Mouse (Mus musculus): ENCODE results near the gene Ppp6r1. TPM values are rescaled to one million over a fixed set of nuclear protein-coding genes. Genes with fewer than 3 reads are reported as not detected.
"Not testable (repeated sequence)": the region's sequence is repeated elsewhere in the genome, so short reads cannot be mapped to it uniquely, and the experiment has no call there.

Gene Ppp6r1
- polyA plus RNA-seq, 1 experiment from 2014 or later, result 9.4 TPM

- peaks cover 13% of the 10 kb centered on the region; the same call in 1 of the 2 replicates for H3K9me3 ChIP-seq
- not testable (repeated sequence) for DNase-seq (ENCODE audit: low spot score); H3K36me3 ChIP-seq; H3K27ac ChIP-seq; H3K4me1 ChIP-seq (replicated peaks); H3K4me3 ChIP-seq; H3K27me3 ChIP-seq (ENCODE audit: insufficient read depth, poor library complexity, severe bottlenecking)
- 76% methylated on average over 4 of the region's 4 CpGs for WGBS
Observed at GRCm38 (mm10) chr7:4597046-4597445, 61.8 kb downstream of the Ppp6r1 start.

Other genes starting within 250 kb of the Ppp6r1 start
- gene Rdh13, start 213.4 kb downstream of the Ppp6r1 start, polyA plus RNA-seq (2016; fragmentation: Nextera tagmentation; extraction: Ambion mirVana), result 30.6 and 34.1 TPM in 2 replicates
- gene Eps8l1, start 198.3 kb downstream of the Ppp6r1 start, polyA plus RNA-seq (2016; fragmentation: Nextera tagmentation; extraction: Ambion mirVana), result 2.8 and 5.4 TPM in 2 replicates
- 40.8 and 45.8 TPM in 2 replicates for gene Ppp1r12c, start 157.3 kb downstream of the Ppp6r1 start, polyA plus RNA-seq (2016; fragmentation: Nextera tagmentation; extraction: Ambion mirVana)
- 5.7 and 6.2 TPM in 2 replicates for gene Tnnt1, start 142.6 kb downstream of the Ppp6r1 start, polyA plus RNA-seq (2016; fragmentation: Nextera tagmentation; extraction: Ambion mirVana)
- gene Tnni3, start 134.8 kb downstream of the Ppp6r1 start, polyA plus RNA-seq (2016; fragmentation: Nextera tagmentation; extraction: Ambion mirVana), result 2.5 and 3.5 TPM in 2 replicates
- 2.5 and 2.9 TPM in 2 replicates for gene Dnaaf3, start 126.6 kb downstream of the Ppp6r1 start, polyA plus RNA-seq (2016; fragmentation: Nextera tagmentation; extraction: Ambion mirVana)
- gene Syt5, start 111.5 kb downstream of the Ppp6r1 start, polyA plus RNA-seq (2016; fragmentation: Nextera tagmentation; extraction: Ambion mirVana), result 5.0 and 15.2 TPM in 2 replicates
- not detected in 2 replicates for gene Ptprh, start 55.0 kb downstream of the Ppp6r1 start, polyA plus RNA-seq (2016; fragmentation: Nextera tagmentation; extraction: Ambion mirVana)
- gene Tmem86b, start 27.6 kb downstream of the Ppp6r1 start, polyA plus RNA-seq (2016; fragmentation: Nextera tagmentation; extraction: Ambion mirVana), result 2.1 and 2.2 TPM in 2 replicates
- gene Hspbp1, start 26.0 kb upstream of the Ppp6r1 start, polyA plus RNA-seq (2016; fragmentation: Nextera tagmentation; extraction: Ambion mirVana), result 131 and 139 TPM in 2 replicates
- 1.7 and 2.8 TPM in 2 replicates for gene Brsk1, start 31.6 kb upstream of the Ppp6r1 start, polyA plus RNA-seq (2016; fragmentation: Nextera tagmentation; extraction: Ambion mirVana)
- gene Tmem150b, start 66.2 kb upstream of the Ppp6r1 start, polyA plus RNA-seq (2016; fragmentation: Nextera tagmentation; extraction: Ambion mirVana), result 0.14 and 0.17 TPM in 2 replicates
- gene Kmt5c, start 81.1 kb upstream of the Ppp6r1 start, polyA plus RNA-seq (2016; fragmentation: Nextera tagmentation; extraction: Ambion mirVana), result 94.8 and 106 TPM in 2 replicates
- gene Cox6b2, start 94.1 kb upstream of the Ppp6r1 start, polyA plus RNA-seq (2016; fragmentation: Nextera tagmentation; extraction: Ambion mirVana), result 40.8 and 46.1 TPM in 2 replicates
- not detected in 2 replicates for gene Fam71e2, start 112.3 kb upstream of the Ppp6r1 start, polyA plus RNA-seq (2016; fragmentation: Nextera tagmentation; extraction: Ambion mirVana)
- 0.44 and 0.96 TPM in 2 replicates for gene Il11, start 123.8 kb upstream of the Ppp6r1 start, polyA plus RNA-seq (2016; fragmentation: Nextera tagmentation; extraction: Ambion mirVana)
- 0.30 TPM in 1 of 2 replicates, not detected in the other for gene Tmem190, start 123.9 kb upstream of the Ppp6r1 start, polyA plus RNA-seq (2016; fragmentation: Nextera tagmentation; extraction: Ambion mirVana)
- gene Tmem238, start 130.6 kb upstream of the Ppp6r1 start, polyA plus RNA-seq (2016; fragmentation: Nextera tagmentation; extraction: Ambion mirVana), result 2.6 and 4.3 TPM in 2 replicates
- 378 and 382 TPM in 2 replicates for gene Rpl28, start 133.9 kb upstream of the Ppp6r1 start, polyA plus RNA-seq (2016; fragmentation: Nextera tagmentation; extraction: Ambion mirVana)
- 414 and 452 TPM in 2 replicates for gene Ube2s, start 153.6 kb upstream of the Ppp6r1 start, polyA plus RNA-seq (2016; fragmentation: Nextera tagmentation; extraction: Ambion mirVana)
- 0.68 and 1.8 TPM in 2 replicates for gene Shisa7, start 185.7 kb upstream of the Ppp6r1 start, polyA plus RNA-seq (2016; fragmentation: Nextera tagmentation; extraction: Ambion mirVana)
- gene Isoc2b, start 211.2 kb upstream of the Ppp6r1 start, polyA plus RNA-seq (2016; fragmentation: Nextera tagmentation; extraction: Ambion mirVana), result 2.6 and 3.3 TPM in 2 replicates
- gene Isoc2a, start 218.1 kb upstream of the Ppp6r1 start, polyA plus RNA-seq (2016; fragmentation: Nextera tagmentation; extraction: Ambion mirVana), result 0.73 and 0.82 TPM in 2 replicates
- gene Gm36210, start 247.5 kb upstream of the Ppp6r1 start, polyA plus RNA-seq (2016; fragmentation: Nextera tagmentation; extraction: Ambion mirVana), result not detected in 2 replicates